Mouse (Mus musculus) cerebellum, adult 11 months (tissue): Measurements from ENCODE around the gene Prlh.

ENCODE experiments used
- DNase-seq: peaks from one replicate; pipeline ENCODE4 v3.0.0; 2022

Prlh gene

DNA sequence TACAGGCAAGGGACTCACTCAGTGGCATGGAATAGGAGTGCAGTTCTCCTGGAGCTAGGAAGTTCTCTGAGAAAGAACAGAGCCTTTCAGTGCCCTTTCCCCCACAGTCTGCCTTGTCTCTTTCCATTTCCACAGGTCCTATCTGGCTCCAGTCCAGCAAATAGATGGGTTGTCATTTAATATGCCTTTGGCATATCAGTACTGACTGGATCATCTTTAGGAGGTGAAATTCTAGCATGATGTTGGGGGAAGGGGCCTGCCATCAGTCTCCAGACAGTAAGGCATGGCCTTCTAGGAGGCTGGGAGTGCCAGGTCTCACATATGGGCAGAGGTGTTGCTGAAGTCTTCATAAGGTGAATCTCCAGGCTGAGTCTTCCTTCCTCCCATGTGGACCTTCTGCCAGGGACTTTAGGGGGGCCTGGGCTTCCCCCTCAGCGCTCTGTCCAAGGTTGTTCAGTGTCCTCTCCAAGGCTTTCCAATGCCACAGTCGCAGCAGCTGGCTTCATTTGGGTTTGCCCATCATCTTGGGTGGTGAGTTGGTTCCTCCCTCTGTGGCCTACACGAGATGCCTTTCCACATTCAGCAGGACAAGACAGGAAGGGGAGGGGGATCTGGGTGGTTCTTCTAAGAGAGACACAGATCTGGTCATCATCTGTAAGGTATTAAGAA lies 49.1 kb downstream of the Prlh start:
- no peak for DNase-seq

DNA sequence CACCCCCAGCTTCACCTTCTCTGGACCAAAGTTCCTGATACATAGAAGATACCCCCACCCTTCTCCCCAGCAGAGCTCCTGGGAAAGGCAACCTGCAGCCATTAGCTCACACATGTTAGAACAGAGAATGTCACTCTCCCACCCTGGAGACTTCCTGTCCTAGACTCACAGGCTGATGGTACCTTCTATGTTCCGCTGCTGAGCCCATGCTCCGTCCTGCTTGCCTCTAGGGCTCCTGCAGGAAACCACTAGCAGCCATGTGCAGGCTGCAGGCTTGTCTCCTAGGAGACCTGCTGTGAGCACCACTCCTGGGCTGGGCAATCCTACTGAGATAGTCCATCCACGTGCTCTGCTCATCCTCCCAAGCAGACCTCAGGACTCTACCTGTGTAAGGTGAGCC lies 49.7 kb downstream of the Prlh start:
- no peak for DNase-seq
